Mouse (Mus musculus): ENCODE data around the gene Pros1.

GRCm38 (mm10) chr16:62852464-62853252, 1.4 kb upstream of the Pros1 start:
- TF ChIP-seq CTCF (IDR thresholded peaks at IDR 0.05; ENCODE audit: low read depth), result no peak
- TF ChIP-seq EP300 (IDR thresholded peaks at IDR 0.05; ENCODE audit: low read depth), result no peak

Measured in heart, postnatal 0 days (tissue).